Mouse (Mus musculus) adrenal gland, postnatal 36 days (tissue): ENCODE measurements around the gene Hand2. TPM values are rescaled to one million over a fixed set of nuclear protein-coding genes. Genes with fewer than 3 reads are reported as not detected.
A peak's percentile ranks its signal among the peaks of the same experiment; 100 is the strongest.

Experiments used
- DNase-seq, 2 experiments: peaks; one replicate each; pipeline ENCODE4 v3.0.0; 2021; ENCODE audit warnings: mixed read lengths in 1 of 2
- total RNA-seq, 2 experiments: library from RNA; stranded (reverse); gene quantifications; 2 replicates each; pipeline ENCODE4 v1.2.3; 2021

Gene Hand2
- total RNA-seq, 2 experiments from 2014 or later, result 26.4 to 27.5 TPM

- no peak for DNase-seq
Observed at GRCm38 (mm10) chr8:57341541-57341840, 20.7 kb downstream of the Hand2 start.

GRCm38 (mm10) chr8:57342386-57343090 is 21.8 kb downstream of the Hand2 start:
- DNase-seq, result no peak

GRCm38 (mm10) chr8:57343731-57344315 is 23.0 kb downstream of the Hand2 start:
- DNase-seq, result no peak

- DNase-seq, result no peak
Observed at GRCm38 (mm10) chr8:57344956-57345870, 24.4 kb downstream of the Hand2 start.

- DNase-seq, result no peak
Observed at GRCm38 (mm10) chr8:57346371-57346770, 25.6 kb downstream of the Hand2 start.

- DNase-seq, result no peak
Observed at GRCm38 (mm10) chr8:57347141-57347540, 26.4 kb downstream of the Hand2 start.

GRCm38 (mm10) chr8:57348251-57348650 is 27.5 kb downstream of the Hand2 start:
- DNase-seq, result no peak

GRCm38 (mm10) chr8:57348866-57349520 is 28.2 kb downstream of the Hand2 start:
- no peak for DNase-seq

- no peak for DNase-seq
Observed at GRCm38 (mm10) chr8:57351861-57352260, 31.1 kb downstream of the Hand2 start.

GRCm38 (mm10) chr8:57353346-57354305 is 32.8 kb downstream of the Hand2 start:
- DNase-seq, result peak; percentile 15 to 23

- no peak for DNase-seq
Observed at GRCm38 (mm10) chr8:57354876-57355275, 34.1 kb downstream of the Hand2 start.

GRCm38 (mm10) chr8:57356529-57357325 is 35.9 kb downstream of the Hand2 start:
- no peak for DNase-seq

- DNase-seq, result peak in 1 of 2 experiments; percentile 8
Observed at GRCm38 (mm10) chr8:57360493-57360892, 39.7 kb downstream of the Hand2 start.

- peak in 1 of 2 experiments; percentile 5 for DNase-seq
Observed at GRCm38 (mm10) chr8:57361003-57361805, 40.4 kb downstream of the Hand2 start.

GRCm38 (mm10) chr8:57362881-57363280 is 42.1 kb downstream of the Hand2 start:
- peak; percentile 74 to 75 for DNase-seq

- no peak for DNase-seq
Observed at GRCm38 (mm10) chr8:57374044-57374443, 53.3 kb downstream of the Hand2 start.
